Mouse (Mus musculus): ENCODE measurements at regions not wholly inside any gene's neighbourhood (a gene's known extent, or its start where the extent isn't known, plus 50 kb on each side); places are given as distances from the start of the nearest gene placed in this dataset.

DNA sequence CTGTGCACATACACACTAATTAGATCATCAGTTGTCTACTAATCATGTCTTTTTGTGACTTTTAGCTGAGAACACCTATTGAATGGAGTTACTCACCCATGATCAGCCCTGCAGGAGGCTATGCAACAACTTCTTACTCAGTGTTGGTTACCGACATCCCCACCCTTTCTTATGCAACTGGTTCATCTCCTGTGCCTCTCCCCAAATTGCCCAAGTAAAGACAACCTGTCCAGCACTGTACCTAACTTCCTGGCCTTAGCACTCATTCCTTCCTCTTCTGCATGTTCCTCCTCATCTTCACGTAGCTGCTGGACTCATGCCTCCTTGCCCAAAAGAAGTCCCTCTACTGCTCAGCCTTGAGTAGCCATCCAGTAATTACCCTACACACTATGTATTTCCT lies 76.2 kb upstream of the Klf7 start:
- TF ChIP-seq CTCF (IDR thresholded peaks at IDR 0.05; ENCODE audit: low read depth) (no peak), EP300 (IDR thresholded peaks at IDR 0.05; ENCODE audit: low read depth) (no peak)
